Mouse (Mus musculus) heart, adult 9 months (tissue): ENCODE data around the gene Il13ra1.

ENCODE experiments used
- DNase-seq, 2 experiments: peaks; one replicate each; pipeline ENCODE4 v3.0.0; 2022; ENCODE audit warnings: low spot score in 2 of 2

The Il13ra1 gene

GRCm38 (mm10) chrX:36195736-36196525 is 84.0 kb downstream of the Il13ra1 start, which contains the start of gene Zcchc12:
TSS of gene Zcchc12 (plus strand) at chrX:36195904.
- DNase-seq = no peak

DNA sequence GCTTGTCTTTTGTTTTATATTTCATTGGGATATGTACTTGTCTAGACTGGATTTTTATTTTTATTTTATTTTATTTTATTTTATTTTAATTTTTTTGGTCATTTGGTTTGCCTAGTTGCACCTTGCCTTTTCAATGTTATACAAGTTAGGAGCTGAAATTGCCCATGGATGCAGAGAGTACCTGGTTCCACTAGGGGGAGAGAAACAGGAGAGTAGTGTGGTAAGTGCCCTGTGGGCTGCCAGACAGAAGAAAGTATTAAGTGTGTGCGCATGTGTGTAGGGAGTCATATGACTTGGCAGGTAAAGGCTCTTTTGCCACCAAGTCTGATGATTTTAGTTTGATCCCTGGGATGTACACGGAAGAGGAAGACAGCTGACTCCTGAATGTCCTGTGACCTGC is 97.6 kb downstream of the Il13ra1 start:
- no peak for DNase-seq

DNA sequence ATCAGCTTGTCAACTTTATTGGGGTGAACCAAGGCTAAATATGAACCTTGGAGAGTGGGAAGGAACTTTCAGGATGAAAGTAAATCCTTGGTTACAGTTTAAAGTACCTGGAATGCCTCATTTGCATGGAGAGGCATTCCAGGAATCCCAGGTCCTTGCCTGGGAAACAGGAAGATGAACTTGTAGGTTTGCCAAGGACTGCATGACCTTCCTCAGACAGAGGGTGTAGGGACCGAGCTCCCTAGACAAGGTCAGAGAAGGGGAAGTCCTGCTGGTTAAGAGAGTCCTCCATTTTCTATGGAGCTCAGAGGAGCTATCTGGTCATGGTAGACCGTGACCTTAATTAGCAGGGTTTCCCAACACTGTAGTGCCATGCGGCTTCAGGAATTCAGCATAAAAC is 99.3 kb downstream of the Il13ra1 start:
- DNase-seq = no peak
